Mouse (Mus musculus) telencephalon, adult 2 months (tissue): ENCODE measurements around the gene Drap1.
A peak's percentile ranks its signal among the peaks of the same experiment; 100 is the strongest.

Experiments used
- DNase-seq: peaks from one replicate; pipeline ENCODE4 v3.0.0-alpha.2; 2011; ENCODE audit warnings: low read depth, low spot score

Gene Drap1

DNA sequence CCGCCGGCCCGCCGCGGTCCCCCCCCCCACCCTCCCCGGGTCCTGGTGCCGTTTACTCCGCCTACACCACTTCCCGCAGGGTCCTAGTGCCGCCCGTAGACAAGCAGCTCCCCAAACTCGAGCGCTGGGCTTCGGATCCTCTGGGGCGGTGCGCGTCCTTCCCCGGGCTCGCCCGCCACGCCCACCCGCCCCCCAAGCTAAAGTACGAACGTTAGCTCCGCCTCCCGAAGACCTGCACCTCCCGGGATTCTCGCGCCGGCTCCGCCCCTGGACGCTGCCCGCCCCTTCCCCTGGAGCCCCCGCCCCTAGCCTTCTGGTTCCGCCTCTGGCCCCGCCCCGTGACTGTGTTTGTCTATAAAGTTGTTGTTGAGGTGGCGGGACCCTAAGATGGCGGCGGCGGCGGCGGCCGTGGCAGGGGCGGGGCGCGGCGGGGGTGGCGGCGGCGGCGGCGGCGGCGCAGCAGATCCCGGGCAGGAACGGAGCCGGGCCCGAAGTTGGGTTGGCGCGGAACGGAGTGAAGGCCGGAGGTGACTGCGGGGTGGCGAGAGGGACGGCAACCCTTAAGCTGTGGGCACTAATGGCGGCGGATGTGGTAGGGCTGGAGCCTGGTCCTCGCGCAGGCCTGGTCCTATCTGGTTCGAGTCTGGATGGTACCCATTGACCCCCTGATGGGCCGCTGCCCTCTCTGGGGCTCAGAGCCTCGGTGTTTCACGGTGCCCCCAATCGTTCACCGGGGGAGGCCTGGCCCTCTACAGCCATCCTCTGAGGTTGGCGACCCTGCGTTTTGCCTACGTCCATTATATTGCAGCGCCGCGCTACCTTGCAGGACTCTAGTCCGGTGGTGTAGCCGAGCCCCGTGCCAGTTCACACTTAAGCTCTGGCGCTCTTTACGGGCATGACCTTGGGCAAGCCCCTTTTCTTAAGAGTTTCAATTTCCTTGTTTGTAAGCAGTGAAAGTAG is at the start of gene Drap1, which contains the start of gene AI837181:
Gene Drap1 (minus strand): TSS at position 198 of the 960 bp plus-strand sequence.
Gene AI837181 (plus strand): TSS at position 363 of the 960 bp plus-strand sequence.
- peak; percentile 97 for DNase-seq

GRCm38 (mm10) chr19:5473720-5474119 is 48.9 kb upstream of the Drap1 start, which contains the start of gene Efemp2:
Gene Efemp2, plus strand, starts transcription at chr19:5473954.
- no peak for DNase-seq

- DNase-seq, result no peak
Observed at GRCm38 (mm10) chr19:5472857-5473256, 48.1 kb upstream of the Drap1 start.

DNA sequence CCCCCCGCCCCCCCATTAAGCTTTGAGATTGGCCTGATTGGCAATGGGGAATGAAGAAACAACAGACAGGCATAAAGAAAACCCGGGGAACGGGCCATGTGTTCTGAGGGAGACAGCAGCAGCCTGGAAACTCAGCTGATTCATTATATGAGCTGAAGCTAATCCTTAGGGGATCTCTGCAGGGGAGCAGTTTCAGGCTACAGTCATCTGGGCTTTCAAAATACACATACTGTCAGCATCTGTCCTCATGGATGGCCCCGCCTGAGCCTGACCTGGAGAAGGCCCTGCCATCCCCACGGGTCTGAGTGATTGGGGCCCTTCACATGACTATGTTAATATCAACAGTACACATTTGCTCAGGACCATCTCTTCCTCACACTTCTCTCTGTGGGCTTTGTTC is 47.1 kb upstream of the Drap1 start:
- DNase-seq, result no peak

DNA sequence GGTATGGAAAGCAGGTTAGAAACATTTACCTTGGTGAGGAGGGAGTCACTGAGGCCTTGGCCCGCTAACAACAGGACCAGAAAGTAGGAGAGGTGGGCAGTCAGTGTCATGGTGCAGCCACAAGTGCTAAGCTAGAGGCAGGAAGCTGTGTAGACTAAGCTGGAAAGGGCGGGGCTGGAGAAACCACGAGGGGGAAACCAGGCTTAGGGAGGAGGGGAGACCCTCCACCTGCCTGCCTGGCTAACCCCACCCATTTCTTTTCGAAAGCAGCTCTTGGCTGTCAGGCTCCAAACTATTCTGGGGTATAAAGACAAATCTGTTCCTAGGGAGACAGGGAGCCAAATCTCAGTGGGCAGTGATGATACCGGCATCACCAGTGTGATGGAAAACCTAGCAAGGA is 43.6 kb upstream of the Drap1 start, which contains the start of gene Ctsw:
Gene Ctsw (minus strand): TSS at position 134 of the 400 bp plus-strand sequence.
- no peak for DNase-seq

DNA sequence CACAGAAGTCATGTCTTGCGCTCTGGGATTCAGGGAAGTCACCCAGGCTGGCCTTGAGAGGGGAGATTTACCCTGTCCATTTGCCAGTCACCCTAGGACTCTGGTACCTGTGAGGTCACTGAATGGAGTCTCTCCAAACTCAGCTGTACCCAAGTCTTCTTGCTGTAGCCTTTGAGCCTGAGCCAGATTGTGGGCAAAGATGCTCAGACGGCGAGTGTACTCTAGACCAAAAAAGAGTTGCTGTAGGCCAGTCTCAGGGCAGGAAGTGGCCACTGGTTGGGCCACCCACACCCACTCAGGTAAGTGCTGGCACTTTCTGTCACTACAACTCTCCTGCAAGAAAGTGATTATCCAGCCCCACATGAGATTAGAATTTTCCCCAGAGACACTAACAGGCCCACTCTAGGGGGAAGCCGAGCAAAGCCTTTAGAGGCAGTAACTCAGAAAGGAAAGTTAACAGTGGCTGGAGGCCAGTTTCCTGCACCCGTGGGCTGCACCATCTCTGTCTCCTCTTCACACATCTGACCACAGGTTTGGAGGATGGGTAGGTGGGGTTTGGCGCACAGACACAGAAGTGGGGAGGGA is 42.2 kb upstream of the Drap1 start:
- no peak for DNase-seq

- DNase-seq, result no peak
Observed at GRCm38 (mm10) chr19:5465037-5465436, 40.3 kb upstream of the Drap1 start.

DNA sequence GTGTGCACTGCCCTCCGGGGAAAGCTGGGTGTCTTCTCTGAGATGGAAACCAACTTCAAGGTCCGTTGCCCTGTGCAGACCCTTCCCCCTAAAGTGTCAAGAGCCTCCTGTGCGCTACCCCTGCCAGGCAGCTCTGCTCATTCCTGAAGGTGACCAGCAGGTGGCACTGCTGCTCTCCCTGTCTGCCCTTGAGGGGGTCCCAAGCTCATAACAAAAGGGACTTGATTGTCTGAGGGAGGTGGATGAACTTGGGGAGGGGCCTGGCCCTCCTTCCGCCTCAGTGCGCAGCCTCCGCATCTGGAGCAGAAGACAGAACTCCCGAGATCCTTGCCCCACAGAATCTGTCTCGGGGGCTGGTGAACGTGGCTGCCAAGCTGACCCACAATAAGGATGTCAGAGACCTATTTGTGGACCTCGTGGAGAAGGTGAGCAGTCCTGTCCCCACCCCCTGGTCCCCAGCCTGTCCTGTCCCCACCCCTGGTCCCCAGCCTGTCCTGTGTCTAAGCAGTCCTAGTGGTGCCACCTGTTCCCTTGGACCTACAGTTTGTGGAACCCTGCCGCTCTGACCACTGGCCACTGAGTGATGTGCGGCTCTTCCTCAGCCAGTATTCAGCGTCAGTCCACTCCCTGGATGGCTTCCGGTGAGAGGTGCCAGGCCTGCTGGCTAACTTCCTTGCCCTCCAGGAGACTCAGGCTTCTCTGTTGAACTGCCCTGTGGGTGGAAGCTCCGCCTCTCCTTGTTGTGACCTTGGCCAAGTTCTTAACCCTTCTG is 39.2 kb upstream of the Drap1 start:
- DNase-seq, result no peak

- DNase-seq, result no peak
Observed at GRCm38 (mm10) chr19:5463212-5463611, 38.4 kb upstream of the Drap1 start.

- no peak for DNase-seq
Observed at GRCm38 (mm10) chr19:5461411-5461810, 36.6 kb upstream of the Drap1 start.

- peak; percentile 87 for DNase-seq
Observed at GRCm38 (mm10) chr19:5460465-5460911, 35.7 kb upstream of the Drap1 start, which contains the start of gene Fibp. Gene Fibp, plus strand, starts transcription at chr19:5460615.

- no peak for DNase-seq
Observed at GRCm38 (mm10) chr19:5459896-5460295, 35.1 kb upstream of the Drap1 start.

DNA sequence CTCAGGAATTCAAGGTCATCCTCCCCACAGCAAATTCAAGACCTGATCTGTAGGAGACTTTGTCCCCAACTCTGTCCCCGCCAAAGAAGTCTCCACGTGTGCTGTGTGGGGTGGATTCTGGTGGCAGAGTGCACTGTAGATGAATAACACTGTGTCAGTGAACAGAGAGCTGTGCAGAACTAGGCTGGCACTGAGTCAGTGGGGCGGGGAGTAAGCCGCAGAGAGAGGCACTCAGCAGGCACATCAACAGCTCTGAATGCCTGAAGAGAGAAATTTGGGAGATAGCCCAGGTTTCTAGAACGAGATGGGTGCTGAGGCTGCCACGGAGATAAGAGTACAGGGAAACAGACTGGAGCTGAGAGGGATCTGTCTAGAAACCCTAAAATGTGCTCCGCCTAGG is 34.2 kb upstream of the Drap1 start:
- DNase-seq, result peak; percentile 72

GRCm38 (mm10) chr19:5457746-5458442 is 33.1 kb upstream of the Drap1 start, which contains the start of gene Ccdc85b:
Gene Ccdc85b, minus strand, starts transcription at chr19:5457894.
- no peak for DNase-seq

DNA sequence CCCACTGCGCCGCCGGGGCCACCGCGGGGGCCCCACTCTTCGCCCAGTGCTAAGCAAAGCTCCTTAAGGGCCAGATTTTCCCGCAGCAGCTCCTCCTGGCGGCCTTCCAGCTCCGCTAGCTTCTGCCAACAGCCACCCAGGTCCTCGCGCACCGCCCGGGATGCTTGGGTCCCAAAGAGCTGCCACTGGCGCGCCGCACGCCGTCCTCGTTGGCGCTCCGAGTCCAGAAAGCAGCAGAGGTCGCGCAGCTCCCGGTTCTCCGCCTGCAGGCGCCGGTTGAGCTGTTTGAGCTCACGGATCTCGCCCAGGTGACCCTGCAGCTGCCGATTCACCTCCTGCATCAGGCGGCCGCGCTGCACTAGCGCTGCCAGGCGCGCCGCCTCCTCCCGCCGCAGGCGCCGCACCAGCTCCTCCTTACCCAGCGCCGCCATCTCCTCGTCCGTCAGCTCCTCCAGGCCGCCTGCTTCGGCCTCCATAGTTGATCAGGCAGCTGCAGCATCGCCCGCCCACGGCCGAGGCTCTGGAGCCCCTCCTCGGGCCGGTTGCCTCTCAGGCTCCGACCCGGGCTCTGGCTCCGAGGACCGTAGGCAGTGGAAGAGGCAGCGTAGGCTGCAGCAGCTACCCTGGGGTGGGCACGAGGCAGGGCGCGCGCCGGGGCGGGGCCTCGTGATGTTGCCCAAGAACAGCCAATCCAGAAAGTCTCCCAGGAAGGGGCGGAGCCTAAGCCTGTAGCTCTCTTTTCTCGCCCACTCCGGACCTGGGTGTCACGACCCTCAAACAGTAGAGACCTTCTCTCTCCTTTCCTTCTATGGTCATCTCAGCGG is 32.4 kb upstream of the Drap1 start:
- peak; percentile 91 for DNase-seq

- no peak for DNase-seq
Observed at GRCm38 (mm10) chr19:5456241-5456921, 31.6 kb upstream of the Drap1 start.

GRCm38 (mm10) chr19:5455568-5455967 is 30.8 kb upstream of the Drap1 start:
- no peak for DNase-seq

GRCm38 (mm10) chr19:5455037-5455436 is 30.3 kb upstream of the Drap1 start:
- no peak for DNase-seq

DNA sequence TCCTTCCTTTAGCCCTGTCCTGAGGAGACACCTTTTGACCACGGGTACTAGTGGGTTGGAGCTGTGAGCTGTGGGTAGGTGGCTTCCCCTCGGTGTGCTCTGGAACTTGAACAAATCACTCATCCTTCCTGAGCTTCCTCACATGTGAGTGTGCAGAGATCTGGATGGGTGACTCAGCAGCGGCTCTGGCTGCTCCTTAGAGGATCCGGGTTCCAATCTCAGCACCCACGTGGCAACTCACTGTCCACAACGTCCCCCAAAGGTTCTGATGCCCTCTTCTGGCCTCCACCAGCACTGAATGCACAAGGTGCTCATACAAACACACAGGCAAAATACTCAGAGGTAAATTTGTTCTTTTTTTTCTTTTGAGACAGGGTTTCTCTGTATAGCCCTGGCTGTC is 27.0 kb upstream of the Drap1 start:
- no peak for DNase-seq

- no peak for DNase-seq
Observed at GRCm38 (mm10) chr19:5449673-5450072, 24.9 kb upstream of the Drap1 start.
